Mouse (Mus musculus): ENCODE data around the gene Prr15l.

GRCm38 (mm10) chr11:96880296-96880695 lies 47.6 kb upstream of the Prr15l start:
- TF ChIP-seq POLR2A (IDR thresholded peaks at IDR 0.05; ENCODE audit: low read depth, low read length): no peak
- no peak for TF ChIP-seq CTCF (IDR thresholded peaks at IDR 0.05; ENCODE audit: extremely low read depth, insufficient read depth, insufficient read length, insufficient replicate concordance)

Measured in spleen, adult 2 months (tissue).